Comparison of ENCODE assay signal across 26 mouse cellular contexts in the genomic region with DNA sequence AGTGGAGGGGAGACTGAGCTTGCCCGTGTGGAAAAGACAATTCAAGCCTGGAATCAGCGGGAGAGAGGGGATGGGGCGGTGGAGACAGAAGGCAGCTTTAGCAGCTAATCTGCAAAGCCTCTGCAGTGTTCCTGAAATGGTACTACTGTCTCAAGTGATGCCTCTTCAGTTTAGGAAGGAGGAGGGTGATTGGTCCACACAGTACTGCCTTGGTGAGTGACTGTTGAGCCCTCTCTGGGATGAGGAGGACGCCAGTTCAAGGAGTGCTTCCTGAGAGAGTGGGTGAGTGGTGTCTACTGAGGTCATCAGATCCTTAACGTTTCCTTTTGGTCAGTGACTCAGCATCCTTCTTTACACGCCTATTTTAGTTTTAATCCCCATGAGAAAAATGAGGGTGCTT. TPM values are rescaled to one million over a fixed set of nuclear protein-coding genes. Genes with fewer than 3 reads are reported as not detected.
DNase-seq lines count a peak whose midpoint lies in the region; ATAC-seq and TF ChIP-seq lines count a peak whose summit lies in the region.
"Had no signal": no experiment of that assay in that cellular context is flagged by ENCODE, and none has a peak within 500 bp of the region (broad histone marks: within the 10 kb centered on the region; RNA-seq: fewer than 3 reads in every experiment).

No protein-coding gene starts in this region.

- H3K4me1 ChIP-seq in megakaryocyte, embryonic 14.5 days: no peaks in the 10 kb centered on the region
- H3K4me1 ChIP-seq: embryonic facial prominence, embryonic 10.5 days; embryonic facial prominence, embryonic 12.5 days; forebrain, embryonic 13.5 days; forebrain, embryonic 15.5 days had no signal

- TF ChIP-seq POLR2A in myocyte (IDR thresholded peaks at IDR 0.05; ENCODE audit: insufficient read length, low read depth): no peak

- H3ac ChIP-seq in myocyte (ENCODE audit: control insufficient read depth, insufficient read length): no peak overlapping the region

- H3K4me2 ChIP-seq in myocyte (ENCODE audit: low read depth): peak overlapping the region; percentile 26
- H3K4me2 ChIP-seq: embryonic facial prominence, embryonic 12.5 days; forebrain, embryonic 13.5 days; forebrain, embryonic 15.5 days had no signal

- peak overlapping the region; percentile 50 for H3K4me3 ChIP-seq in megakaryocyte, embryonic 14.5 days (replicated peaks)
- no peak overlapping the region for H3K4me3 ChIP-seq in myocyte
- H3K4me3 ChIP-seq: embryonic facial prominence, embryonic 10.5 days; embryonic facial prominence, embryonic 12.5 days; forebrain, embryonic 13.5 days; forebrain, embryonic 15.5 days had no signal

- no peaks in the 10 kb centered on the region for H3K79me2 ChIP-seq in myocyte (ENCODE audit: control insufficient read depth, insufficient read depth)

- DNase-seq in frontal cortex, postnatal 25 days (ENCODE audit: low spot score in 2 of 2): no peak
- peak; percentile 8 for DNase-seq in 416B (ENCODE audit: low read depth)
- DNase-seq in kidney, postnatal 14 days: no peak
- no peak for DNase-seq in embryo, embryonic 9.5 days (ENCODE audit: extremely low spot score)
- DNase-seq: adrenal gland, adult 8-10 months; adrenal gland, postnatal 14 days; adrenal gland, postnatal 36 days; cerebellum, adult 11-12 months; cerebellum, adult 2 months; cerebellum, adult 9-10 months; cerebellum, postnatal 10 days; cerebellum, postnatal 25 days; embryo, embryonic 11 days; forebrain, postnatal 0 days had no signal

- no peaks in the 10 kb centered on the region for H3K36me3 ChIP-seq in megakaryocyte, embryonic 14.5 days (replicated peaks; ENCODE audit: low read length)
- no peaks in the 10 kb centered on the region for H3K36me3 ChIP-seq in myocyte (ENCODE audit: control insufficient read depth, insufficient read depth)
- H3K36me3 ChIP-seq: embryonic facial prominence, embryonic 10.5 days; embryonic facial prominence, embryonic 12.5 days; forebrain, embryonic 15.5 days had no signal

- peaks cover 71% of the 10 kb centered on the region for H3K9me3 ChIP-seq in megakaryocyte, embryonic 14.5 days
- H3K9me3 ChIP-seq: embryonic facial prominence, embryonic 10.5 days; embryonic facial prominence, embryonic 12.5 days; forebrain, embryonic 13.5 days; forebrain, embryonic 15.5 days had no signal

- peak; percentile 74 for ATAC-seq in frontal cortex, adult (ENCODE audit: low TSS enrichment)
- ATAC-seq in megakaryocyte, adult 5-6 weeks (ENCODE audit: poor library complexity, severe bottlenecking): no peak
- ATAC-seq: activated CD4-positive, CD25-positive, alpha-beta regulatory T cell, adult 4 months; forebrain, embryonic 13.5 days; forebrain, embryonic 15.5 days; forebrain, postnatal 0 days; Patski had no signal

- H3K27me3 ChIP-seq in megakaryocyte, embryonic 14.5 days (replicated peaks): no peaks in the 10 kb centered on the region
- H3K27me3 ChIP-seq in myocyte (ENCODE audit: control insufficient read depth, insufficient read depth, insufficient read length): no peaks in the 10 kb centered on the region
- H3K27me3 ChIP-seq: embryonic facial prominence, embryonic 12.5 days; forebrain, embryonic 13.5 days; forebrain, embryonic 15.5 days; Patski had no signal

TF ChIP-seq in myocyte, 11 proteins besides CTCF, POLR2A, EP300 and RAD21:
- TF ChIP-seq CEBPB (IDR thresholded peaks at IDR 0.05; ENCODE audit: insufficient read depth, poor library complexity, severe bottlenecking) (no peak), TCF12 (IDR thresholded peaks at IDR 0.05; ENCODE audit: insufficient read depth, poor library complexity, severe bottlenecking) (no peak), E2F4 (IDR thresholded peaks at IDR 0.05; ENCODE audit: insufficient read depth) (no peak), SRF (IDR thresholded peaks at IDR 0.05; ENCODE audit: control insufficient read depth, insufficient read length, low read depth) (no peak), MYOG (IDR thresholded peaks at IDR 0.05; ENCODE audit: control insufficient read depth in 1 of 3, insufficient read depth in 1 of 3, insufficient read length in 2 of 3, low read depth in 2 of 3) (no peak), TCF3 (IDR thresholded peaks at IDR 0.05; ENCODE audit: insufficient read length, low read depth) (no peak), MAX (IDR thresholded peaks at IDR 0.05; ENCODE audit: low read depth) (no peak), REST (IDR thresholded peaks at IDR 0.05; ENCODE audit: insufficient read depth, insufficient read length) (no peak), POLR2AphosphoS2 (IDR thresholded peaks at IDR 0.05; ENCODE audit: insufficient read length, low read depth) (no peak), USF1 (IDR thresholded peaks at IDR 0.05; ENCODE audit: low read depth) (no peak), MYOD1 (IDR thresholded peaks at IDR 0.05; ENCODE audit: control insufficient read depth in 1 of 3, insufficient read length in 2 of 3, low read depth in 2 of 3) (no peak)
TF ChIP-seq in myocyte: peak in this region for 0.

RNA-seq across cellular contexts. Expression of a gene that starts 47.4 kb away (rescaled TPM):
- polyA plus RNA-seq in megakaryocyte, embryonic 14.5 days (2012; ENCODE audit: insufficient read depth, low replicate concordance): not detected in 2 replicates
- not detected in 2 replicates for total RNA-seq in megakaryocyte, adult 5-6 weeks (2015)
- not detected in 2 replicates for total RNA-seq in megakaryocyte, adult 5-6 weeks (2017)
- polyA plus RNA-seq in myocyte (2012; fragmentation: generic; extraction: Trizol): 0.08 TPM
- total RNA-seq: common myeloid progenitor, adult 5-6 weeks; MEL had no signal
- polyA plus RNA-seq: activated CD4-positive, CD25-positive, alpha-beta regulatory T cell, adult 4 months had no signal
